Mouse (Mus musculus) left cerebral cortex, postnatal 36 days (tissue): Measurements from ENCODE around the gene Jmjd8. TPM values are rescaled to one million over a fixed set of nuclear protein-coding genes. Genes with fewer than 3 reads are reported as not detected.
"Not testable (repeated sequence)": the region's sequence is repeated elsewhere in the genome, so short reads cannot be mapped to it uniquely, and the experiment has no call there.

Experiments used
- DNase-seq, 2 experiments: peaks; one replicate each; pipeline ENCODE4 v3.0.0; 2021 to 2022; ENCODE audit warnings: low spot score in 2 of 2, mixed read lengths in 1 of 2
- intact Hi-C: fragments of 180-260 bp; cut with DNase I; formaldehyde crosslinking; loops from one replicate; pipeline ENCODE4 v1.15.1; 2025
- total RNA-seq, 2 experiments: library from RNA; stranded (reverse); gene quantifications; 2 replicates each; pipeline ENCODE4 v1.2.3; 2021

The Jmjd8 gene
- total RNA-seq, 2 experiments from 2014 or later: 54.1 to 58.7 TPM

GRCm38 (mm10) chr17:25843122-25843521 lies 14.5 kb downstream of the Jmjd8 start:
- no peak for DNase-seq
- intact Hi-C loops: no loop called here

- DNase-seq: peak in 1 of 2 experiments; percentile 48
- intact Hi-C loops: no loop called here
Measured at GRCm38 (mm10) chr17:25843636-25844395, 15.1 kb downstream of the Jmjd8 start.

- peak; percentile 92 to 94 for DNase-seq
- intact Hi-C loops: no loop called here
Measured at GRCm38 (mm10) chr17:25844396-25844901, 15.8 kb downstream of the Jmjd8 start, which contains the start of gene Rhot2. TSS of gene Rhot2 (minus strand) at chr17:25844851.

GRCm38 (mm10) chr17:25860229-25860628 lies 31.6 kb downstream of the Jmjd8 start:
- intact Hi-C loops: no loop called here
- no peak for DNase-seq

- intact Hi-C loops: no loop called here
- DNase-seq: peak; percentile 94 to 95
Measured at GRCm38 (mm10) chr17:25860832-25861703, 32.4 kb downstream of the Jmjd8 start, which contains the start of gene Wdr90. TSS of gene Wdr90 (minus strand) at chr17:25861501.

- intact Hi-C loops: no loop called here
Measured at GRCm38 (mm10) chr17:25861704-25862612, 33.3 kb downstream of the Jmjd8 start.

GRCm38 (mm10) chr17:25863681-25864080 lies 35.0 kb downstream of the Jmjd8 start:
- intact Hi-C loops: no loop called here
- DNase-seq: no peak

More at GRCm38 (mm10) chr17:25861704-25862612, 33.3 kb downstream of the Jmjd8 start:
- no peak for DNase-seq

GRCm38 (mm10) chr17:25864311-25864710 lies 35.6 kb downstream of the Jmjd8 start:
- intact Hi-C loops: no loop called here
- DNase-seq: no peak

GRCm38 (mm10) chr17:25865288-25865687 lies 36.6 kb downstream of the Jmjd8 start:
- intact Hi-C loops: no loop called here
- no peak for DNase-seq

- DNase-seq: no peak
- intact Hi-C loops: no loop called here
Measured at GRCm38 (mm10) chr17:25866172-25866571, 37.5 kb downstream of the Jmjd8 start.

GRCm38 (mm10) chr17:25867509-25867835 lies 38.8 kb downstream of the Jmjd8 start:
- no peak for DNase-seq
- intact Hi-C loops: no loop called here

- intact Hi-C loops: no loop called here
- no peak for DNase-seq
Measured at GRCm38 (mm10) chr17:25867836-25868600, 39.4 kb downstream of the Jmjd8 start.

- peak; percentile 82 to 84 for DNase-seq
- intact Hi-C loops: no loop called here
Measured at GRCm38 (mm10) chr17:25868601-25869191, 40.0 kb downstream of the Jmjd8 start, which contains the start of gene Mcrip2. TSS of gene Mcrip2 (minus strand) at chr17:25868764.

GRCm38 (mm10) chr17:25869498-25869897 lies 40.8 kb downstream of the Jmjd8 start:
- intact Hi-C loops: no loop called here
- no peak for DNase-seq

GRCm38 (mm10) chr17:25869954-25870353 lies 41.3 kb downstream of the Jmjd8 start:
- no peak for DNase-seq
- intact Hi-C loops: no loop called here

- intact Hi-C loops, DNase-seq: not testable (repeated sequence)
Measured at GRCm38 (mm10) chr17:25871566-25871965, 42.9 kb downstream of the Jmjd8 start.

GRCm38 (mm10) chr17:25872676-25873075 lies 44.0 kb downstream of the Jmjd8 start:
- no peak for DNase-seq
- intact Hi-C loops: no loop called here
